Comparison of ENCODE assay signal across 15 mouse cellular contexts in genomic region chr11:60213266-60213665, GRCm38 (mm10). TPM values are rescaled to one million over a fixed set of nuclear protein-coding genes. Genes with fewer than 3 reads are reported as not detected.
DNase-seq lines count a peak whose midpoint lies in the region; ATAC-seq lines count a peak whose summit lies in the region.
"Had no signal": no experiment of that assay in that cellular context is flagged by ENCODE, and none has a peak within 500 bp of the region (broad histone marks: within the 10 kb centered on the region; RNA-seq: fewer than 3 reads in every experiment).

No protein-coding gene starts in this region.

- H3K4me3 ChIP-seq in forebrain, embryonic 11.5 days (ENCODE audit: low read depth, low read length) = no peak overlapping the region
- H3K4me3 ChIP-seq in forebrain, embryonic 14.5 days (ENCODE audit: low read depth, low read length) = no peak overlapping the region
- no peak overlapping the region for H3K4me3 ChIP-seq in kidney, embryonic 15.5 days (replicated peaks)
- H3K4me3 ChIP-seq in neural tube, embryonic 13.5 days = no peak overlapping the region
- H3K4me3 ChIP-seq in neural tube, embryonic 15.5 days (replicated peaks) = no peak overlapping the region
- H3K4me3 ChIP-seq in liver, embryonic 16.5 days (ENCODE audit: low read depth, low read length) = no peak overlapping the region
- H3K4me3 ChIP-seq: layer of hippocampus, adult 2 months; stomach, embryonic 15.5 days had no signal

- DNase-seq in forebrain, embryonic 11.5 days (ENCODE audit: low spot score) = no peak
- no peak for DNase-seq in forebrain, embryonic 14.5 days (ENCODE audit: low spot score)
- no peak for DNase-seq in kidney, postnatal 25 days
- DNase-seq in spleen, postnatal 4 days (ENCODE audit: low spot score in 2 of 2) = no peak
- DNase-seq: cerebellum, adult 11 months; gastrocnemius, postnatal 10 days; kidney, adult 11 months; right cerebral cortex, postnatal 25 days; thymus, postnatal 25 days had no signal

- no peak overlapping the region for H3K9ac ChIP-seq in forebrain, embryonic 11.5 days (ENCODE audit: low read length)
- H3K9ac ChIP-seq in forebrain, embryonic 14.5 days (ENCODE audit: low read length) = no peak overlapping the region
- 0 out of 2 replicates have a peak overlapping the region, but pooled peaks have one; percentile 2 for H3K9ac ChIP-seq in kidney, embryonic 15.5 days
- H3K9ac ChIP-seq in neural tube, embryonic 13.5 days = peak overlapping the region; percentile 41; the same call in 1 of the 2 replicates
- H3K9ac ChIP-seq in neural tube, embryonic 15.5 days (replicated peaks) = no peak overlapping the region; the same call in 1 of the 2 replicates
- H3K9ac ChIP-seq in liver, embryonic 16.5 days (ENCODE audit: low read depth, low read length) = peak overlapping the region; percentile 5; the same call in 1 of the 2 replicates
- H3K9ac ChIP-seq: stomach, embryonic 15.5 days had no signal

- WGBS in forebrain, embryonic 11.5 days = 70% methylated on average over 6 of the region's 6 CpGs
- 75% methylated on average over 6 of the region's 6 CpGs for WGBS in forebrain, embryonic 14.5 days
- WGBS in kidney, embryonic 15.5 days = 69% methylated on average over 6 of the region's 6 CpGs
- 67% methylated on average over 6 of the region's 6 CpGs for WGBS in neural tube, embryonic 13.5 days
- WGBS in neural tube, embryonic 15.5 days = 65% methylated on average over 6 of the region's 6 CpGs
- WGBS in liver, embryonic 16.5 days (ENCODE audit: insufficient replicate concordance) = 72% methylated on average over 6 of the region's 6 CpGs

- peaks cover 34% of the 10 kb centered on the region for H3K4me1 ChIP-seq in forebrain, embryonic 11.5 days (replicated peaks; ENCODE audit: control insufficient read depth, insufficient read depth, low read length)
- H3K4me1 ChIP-seq in forebrain, embryonic 14.5 days (ENCODE audit: control insufficient read depth, insufficient read depth, low read length) = peaks cover 29% of the 10 kb centered on the region
- H3K4me1 ChIP-seq in kidney, embryonic 15.5 days = peaks cover 83% of the 10 kb centered on the region
- H3K4me1 ChIP-seq in neural tube, embryonic 13.5 days (replicated peaks) = peaks cover 67% of the 10 kb centered on the region
- H3K4me1 ChIP-seq in neural tube, embryonic 15.5 days = peaks cover 60% of the 10 kb centered on the region
- H3K4me1 ChIP-seq in liver, embryonic 16.5 days (ENCODE audit: control insufficient read depth, low read depth, low read length) = peaks cover 80% of the 10 kb centered on the region

- H3K27ac ChIP-seq in forebrain, embryonic 11.5 days (ENCODE audit: low read depth, low read length) = 0 out of 2 replicates have a peak overlapping the region, but pooled peaks have one; percentile 26
- no peak overlapping the region for H3K27ac ChIP-seq in forebrain, embryonic 14.5 days (ENCODE audit: low read depth, low read length)
- no peak overlapping the region for H3K27ac ChIP-seq in kidney, embryonic 15.5 days
- 0 out of 2 replicates have a peak overlapping the region, but pooled peaks have one; percentile 23 for H3K27ac ChIP-seq in neural tube, embryonic 13.5 days (replicated peaks)
- no peak overlapping the region; the same call in 1 of the 2 replicates for H3K27ac ChIP-seq in neural tube, embryonic 15.5 days (replicated peaks)
- no peak overlapping the region for H3K27ac ChIP-seq in liver, embryonic 16.5 days (ENCODE audit: low read length)
- H3K27ac ChIP-seq: layer of hippocampus, adult 2 months; stomach, embryonic 15.5 days had no signal

- ATAC-seq in forebrain, embryonic 11.5 days (replicated peaks; ENCODE audit: low FRiP score) = no peak
- no peak for ATAC-seq in forebrain, embryonic 14.5 days
- ATAC-seq in kidney, embryonic 15.5 days (replicated peaks; ENCODE audit: low FRiP score) = no peak
- no peak for ATAC-seq in neural tube, embryonic 13.5 days (ENCODE audit: low read depth)
- no peak for ATAC-seq in neural tube, embryonic 15.5 days (ENCODE audit: low FRiP score)
- ATAC-seq in liver, embryonic 16.5 days (ENCODE audit: low read depth) = no peak

- no peaks in the 10 kb centered on the region for H3K27me3 ChIP-seq in forebrain, embryonic 11.5 days (ENCODE audit: control insufficient read depth, insufficient read depth, low read length)
- no peaks in the 10 kb centered on the region for H3K27me3 ChIP-seq in forebrain, embryonic 14.5 days (replicated peaks; ENCODE audit: control insufficient read depth, insufficient read depth, low read length)
- H3K27me3 ChIP-seq in kidney, embryonic 15.5 days = no peaks in the 10 kb centered on the region
- no peaks in the 10 kb centered on the region for H3K27me3 ChIP-seq in neural tube, embryonic 13.5 days
- H3K27me3 ChIP-seq in neural tube, embryonic 15.5 days (replicated peaks) = no peaks in the 10 kb centered on the region
- H3K27me3 ChIP-seq in liver, embryonic 16.5 days (ENCODE audit: control insufficient read depth, insufficient read depth, low read depth, low read length) = no peaks in the 10 kb centered on the region
- H3K27me3 ChIP-seq: stomach, embryonic 15.5 days had no signal

- no peaks in the 10 kb centered on the region for H3K36me3 ChIP-seq in forebrain, embryonic 11.5 days (ENCODE audit: control insufficient read depth, insufficient read depth, low read length)
- no peaks in the 10 kb centered on the region for H3K36me3 ChIP-seq in forebrain, embryonic 14.5 days (ENCODE audit: control insufficient read depth, insufficient read depth, low read length)
- peaks cover 8% of the 10 kb centered on the region for H3K36me3 ChIP-seq in kidney, embryonic 15.5 days
- H3K36me3 ChIP-seq in neural tube, embryonic 13.5 days = no peaks in the 10 kb centered on the region
- no peaks in the 10 kb centered on the region for H3K36me3 ChIP-seq in neural tube, embryonic 15.5 days
- peaks cover 5% of the 10 kb centered on the region for H3K36me3 ChIP-seq in liver, embryonic 16.5 days (ENCODE audit: control insufficient read depth, insufficient read depth)

- H3K4me2 ChIP-seq in forebrain, embryonic 11.5 days (ENCODE audit: low read depth, low read length, severe bottlenecking) = no peak overlapping the region
- H3K4me2 ChIP-seq in forebrain, embryonic 14.5 days (ENCODE audit: low read length) = no peak overlapping the region
- H3K4me2 ChIP-seq in kidney, embryonic 15.5 days = no peak overlapping the region
- no peak overlapping the region for H3K4me2 ChIP-seq in neural tube, embryonic 13.5 days
- H3K4me2 ChIP-seq in neural tube, embryonic 15.5 days = no peak overlapping the region
- H3K4me2 ChIP-seq in liver, embryonic 16.5 days (ENCODE audit: low read depth, low read length) = no peak overlapping the region
- H3K4me2 ChIP-seq: stomach, embryonic 15.5 days had no signal

- H3K9me3 ChIP-seq in forebrain, embryonic 11.5 days (ENCODE audit: control insufficient read depth, low read length) = no peaks in the 10 kb centered on the region
- no peaks in the 10 kb centered on the region for H3K9me3 ChIP-seq in forebrain, embryonic 14.5 days (replicated peaks; ENCODE audit: control insufficient read depth, low read length)
- no peaks in the 10 kb centered on the region for H3K9me3 ChIP-seq in kidney, embryonic 15.5 days (replicated peaks)
- no peaks in the 10 kb centered on the region for H3K9me3 ChIP-seq in neural tube, embryonic 13.5 days
- no peaks in the 10 kb centered on the region for H3K9me3 ChIP-seq in neural tube, embryonic 15.5 days (replicated peaks)
- no peaks in the 10 kb centered on the region for H3K9me3 ChIP-seq in liver, embryonic 16.5 days (replicated peaks; ENCODE audit: control insufficient read depth, low read length)
- H3K9me3 ChIP-seq: stomach, embryonic 15.5 days had no signal

RNA-seq across cellular contexts. Expression of gene Srebf1, which starts 9.1 kb away (rescaled TPM):
- polyA plus RNA-seq in forebrain, embryonic 11.5 days (2014; fragmentation: Nextera tagmentation; extraction: Ambion mirVana) = 63.9 and 68.7 TPM in 2 replicates
- polyA plus RNA-seq in forebrain, embryonic 14.5 days (2014; fragmentation: Nextera tagmentation; extraction: Ambion mirVana) = 42.6 and 44.3 TPM in 2 replicates
- polyA plus RNA-seq in kidney, embryonic 15.5 days (2015; fragmentation: Nextera tagmentation; extraction: Ambion mirVana) = 56.3 and 60.0 TPM in 2 replicates
- polyA plus RNA-seq in neural tube, embryonic 13.5 days (2015; fragmentation: Nextera tagmentation; extraction: Ambion mirVana) = 30.6 and 38.5 TPM in 2 replicates
- 44.2 and 50.0 TPM in 2 replicates for polyA plus RNA-seq in neural tube, embryonic 15.5 days (2015; fragmentation: Nextera tagmentation; extraction: Ambion mirVana)
- 42.7 and 51.7 TPM in 2 replicates for polyA plus RNA-seq in liver, embryonic 16.5 days (2015; fragmentation: Nextera tagmentation; extraction: Ambion mirVana)

Comparison
In these comparisons a context has a peak if more than half of its experiments do, and no peak if none do; other contexts are left out.
1. H3K27ac ChIP-seq: peak in forebrain, embryonic 11.5 days (single experiment) and neural tube, embryonic 13.5 days (single experiment); none in forebrain, embryonic 14.5 days (single experiment), kidney, embryonic 15.5 days (single experiment), neural tube, embryonic 15.5 days (single experiment) and liver, embryonic 16.5 days (single experiment).
2. H3K9ac ChIP-seq: peak in kidney, embryonic 15.5 days (single experiment), neural tube, embryonic 13.5 days (single experiment) and liver, embryonic 16.5 days (single experiment); none in forebrain, embryonic 11.5 days (single experiment), forebrain, embryonic 14.5 days (single experiment) and neural tube, embryonic 15.5 days (single experiment).